Mouse (Mus musculus) kidney, embryonic 15.5 days (tissue): ENCODE data around the gene Uqcc1. TPM values are rescaled to one million over a fixed set of nuclear protein-coding genes. Genes with fewer than 3 reads are reported as not detected.

ENCODE experiments used
- ATAC-seq: fragments of 200-750 bp; cut with Nextera tagmentation; replicated peaks from 2 replicates; pipeline ENCODE4 v1.8.0; 2017; ENCODE audit warnings: moderate TSS enrichment; ENCODE audit not compliant: low FRiP score
- H3K27ac ChIP-seq: fragments of 300-500 bp; sonication (generic); 2 replicates; pipeline ENCODE4 v1.5.1; 2015; ENCODE audit warnings: mild to moderate bottlenecking, inconsistent platforms
- H3K27me3 ChIP-seq: fragments of 300-500 bp; sonication (generic); 2 replicates; pipeline ENCODE4 v1.6.1; 2015; ENCODE audit warnings: inconsistent platforms
- H3K36me3 ChIP-seq: fragments of 300-500 bp; sonication (generic); 2 replicates; pipeline ENCODE4 v1.6.1; 2015; ENCODE audit warnings: inconsistent platforms
- H3K4me1 ChIP-seq: fragments of 300-500 bp; sonication (generic); 2 replicates; pipeline ENCODE4 v1.6.1; 2015; ENCODE audit warnings: inconsistent platforms
- H3K4me2 ChIP-seq: fragments of 300-500 bp; sonication (generic); 2 replicates; pipeline ENCODE4 v1.6.1; 2015; ENCODE audit warnings: moderate library complexity, mild to moderate bottlenecking, inconsistent platforms
- H3K4me3 ChIP-seq: fragments of 300-500 bp; sonication (generic); replicated peaks from 2 replicates; pipeline ENCODE4 v1.5.1; 2015; ENCODE audit warnings: mild to moderate bottlenecking, inconsistent platforms
- H3K9ac ChIP-seq: fragments of 300-500 bp; sonication (generic); 2 replicates; pipeline ENCODE4 v1.6.1; 2015; ENCODE audit warnings: mild to moderate bottlenecking, inconsistent platforms
- H3K9me3 ChIP-seq: fragments of 300-500 bp; sonication (generic); replicated peaks from 2 replicates; pipeline ENCODE4 v1.6.1; 2016; ENCODE audit warnings: inconsistent platforms
- WGBS: fragments of 180-500 bp; shearing (Covaris S2); methylation state at CpG from one replicate; pipeline ENCODE4 v1.1.7; 2015; ENCODE audit warnings: mixed read lengths; 5-methylcytosine and 5-hydroxymethylcytosine counted together
- polyA plus RNA-seq: library from polyadenylated mRNA; unstranded; fragments of >200 nt; fragmentation: Nextera tagmentation; extraction: Ambion mirVana; gene quantifications from 2 replicates; pipeline ENCODE4 v1.2.1, GENCODE M21; 2015

Gene Uqcc1
- polyA plus RNA-seq, 1 experiment from 2014 or later: 66.6 TPM

- Histone ChIP-seq H3K4me3 (no peak overlapping the region), H3K4me2 (no peak overlapping the region), H3K4me1 (peaks cover 30% of the 10 kb centered on the region), H3K9ac (no peak overlapping the region), H3K27me3 (peaks cover 14% of the 10 kb centered on the region), H3K36me3 (no peaks in the 10 kb centered on the region), H3K27ac (no peak overlapping the region), H3K9me3 (no peaks in the 10 kb centered on the region)
- no peak for ATAC-seq
- 58% methylated on average over 5 of the region's 5 CpGs for WGBS
These were observed 17.4 kb upstream of the Uqcc1 start for GRCm38 (mm10) chr2:155947390-155948002.

GRCm38 (mm10) chr2:155946499-155946898 lies 16.4 kb upstream of the Uqcc1 start:
- 29% methylated on average over 4 of the region's 4 CpGs for WGBS
- H3K4me2 ChIP-seq: no peak overlapping the region

GRCm38 (mm10) chr2:155946069-155946468 lies 16.0 kb upstream of the Uqcc1 start:
- Histone ChIP-seq H3K4me1 (peaks cover 38% of the 10 kb centered on the region), H3K4me2 (no peak overlapping the region), H3K9me3 (no peaks in the 10 kb centered on the region), H3K4me3 (no peak overlapping the region), H3K36me3 (no peaks in the 10 kb centered on the region), H3K9ac (no peak overlapping the region), H3K27ac (no peak overlapping the region), H3K27me3 (peaks cover 14% of the 10 kb centered on the region)
- no peak for ATAC-seq
- 3% methylated on average over 7 of the region's 7 CpGs for WGBS

More at GRCm38 (mm10) chr2:155946499-155946898, 16.4 kb upstream of the Uqcc1 start:
- no peak overlapping the region for H3K9ac ChIP-seq
- no peaks in the 10 kb centered on the region for H3K36me3 ChIP-seq
- H3K9me3 ChIP-seq: no peaks in the 10 kb centered on the region
- peaks cover 14% of the 10 kb centered on the region for H3K27me3 ChIP-seq
- H3K27ac ChIP-seq: no peak overlapping the region
- H3K4me1 ChIP-seq: peaks cover 38% of the 10 kb centered on the region
- ATAC-seq: no peak
- H3K4me3 ChIP-seq: no peak overlapping the region

- Histone ChIP-seq H3K27ac (no peak overlapping the region), H3K36me3 (no peaks in the 10 kb centered on the region), H3K4me3 (no peak overlapping the region), H3K4me2 (no peak overlapping the region; the same call in 1 of the 2 replicates), H3K9ac (no peak overlapping the region), H3K4me1 (peaks cover 38% of the 10 kb centered on the region), H3K27me3 (peaks cover 14% of the 10 kb centered on the region), H3K9me3 (no peaks in the 10 kb centered on the region)
- ATAC-seq: no peak
- WGBS: 48% methylated on average over 5 of the region's 5 CpGs
These were observed 15.5 kb upstream of the Uqcc1 start for GRCm38 (mm10) chr2:155945580-155945979.

- Histone ChIP-seq H3K36me3 (no peaks in the 10 kb centered on the region), H3K4me1 (peaks cover 38% of the 10 kb centered on the region), H3K4me3 (0 out of 2 replicates have a peak within 1 kb of the TSS, but pooled peaks have one; percentile 7), H3K4me2 (peak within 1 kb of the TSS; percentile 25; the same call in 1 of the 2 replicates), H3K27me3 (peaks cover 14% of the 10 kb centered on the region), H3K9me3 (no peaks in the 10 kb centered on the region), H3K9ac (no peak within 1 kb of the TSS), H3K27ac (no peak within 1 kb of the TSS)
- no peak for ATAC-seq
- WGBS: 33% methylated on average over 13 of the region's 13 CpGs
These were observed 15.0 kb upstream of the Uqcc1 start, which contains the start of gene Gdf5 for GRCm38 (mm10) chr2:155945124-155945523. Gdf5 (minus strand) TSS chr2:155945367.

- 72% methylated on average over 4 of the region's 4 CpGs for WGBS
- no peaks in the 10 kb centered on the region for H3K36me3 ChIP-seq
- H3K27ac ChIP-seq: no peak overlapping the region
- H3K4me3 ChIP-seq: 0 out of 2 replicates have a peak overlapping the region, but pooled peaks have one; percentile 7
- ATAC-seq: peak; percentile 63; the same call in 1 of the 2 replicates
- H3K27me3 ChIP-seq: peaks cover 12% of the 10 kb centered on the region
- no peaks in the 10 kb centered on the region for H3K9me3 ChIP-seq
- peaks cover 38% of the 10 kb centered on the region for H3K4me1 ChIP-seq
- peak overlapping the region; percentile 25; the same call in 1 of the 2 replicates for H3K4me2 ChIP-seq
- H3K9ac ChIP-seq: no peak overlapping the region
These were observed 14.6 kb upstream of the Uqcc1 start for GRCm38 (mm10) chr2:155944685-155945084.

- Histone ChIP-seq H3K9ac (no peak overlapping the region), H3K36me3 (no peaks in the 10 kb centered on the region), H3K9me3 (no peaks in the 10 kb centered on the region), H3K4me3 (no peak overlapping the region), H3K27ac (no peak overlapping the region), H3K4me1 (peaks cover 38% of the 10 kb centered on the region), H3K27me3 (peaks cover 7% of the 10 kb centered on the region; the same call in 1 of the 2 replicates), H3K4me2 (peak overlapping the region; percentile 45)
- 3% methylated on average over 8 of the region's 8 CpGs for WGBS
- ATAC-seq: peak; percentile 52; the same call in 1 of the 2 replicates
These were observed 13.4 kb upstream of the Uqcc1 start for GRCm38 (mm10) chr2:155943463-155943862.

- no peaks in the 10 kb centered on the region for H3K36me3 ChIP-seq
- no peak overlapping the region for H3K4me3 ChIP-seq
- no peak overlapping the region for H3K27ac ChIP-seq
- H3K27me3 ChIP-seq: peaks cover 7% of the 10 kb centered on the region; the same call in 1 of the 2 replicates
- H3K4me1 ChIP-seq: peaks cover 35% of the 10 kb centered on the region
- H3K9ac ChIP-seq: no peak overlapping the region
- WGBS: 78% methylated on average over 40 of the region's 40 CpGs
- H3K4me2 ChIP-seq: no peak overlapping the region
- no peaks in the 10 kb centered on the region for H3K9me3 ChIP-seq
- ATAC-seq: no peak
These were observed 11.8 kb upstream of the Uqcc1 start for GRCm38 (mm10) chr2:155941697-155942442.

- 91% methylated on average over 3 of the region's 3 CpGs for WGBS
- Histone ChIP-seq H3K27ac (no peak within 1 kb of the TSS), H3K9ac (no peak within 1 kb of the TSS), H3K9me3 (no peaks in the 10 kb centered on the region), H3K36me3 (no peaks in the 10 kb centered on the region), H3K4me1 (peaks cover 31% of the 10 kb centered on the region), H3K4me3 (no peak within 1 kb of the TSS), H3K27me3 (peaks cover 7% of the 10 kb centered on the region; the same call in 1 of the 2 replicates), H3K4me2 (no peak within 1 kb of the TSS)
- ATAC-seq: no peak
These were observed 10.6 kb upstream of the Uqcc1 start, which contains the start of gene Gm15557 for GRCm38 (mm10) chr2:155940681-155941080. Gm15557 (plus strand) TSS chr2:155940728.

GRCm38 (mm10) chr2:155939897-155940529 lies 9.9 kb upstream of the Uqcc1 start:
- Histone ChIP-seq H3K9ac (no peak overlapping the region), H3K27ac (no peak overlapping the region), H3K36me3 (no peaks in the 10 kb centered on the region), H3K4me2 (no peak overlapping the region), H3K9me3 (no peaks in the 10 kb centered on the region), H3K4me1 (peaks cover 28% of the 10 kb centered on the region), H3K27me3 (peaks cover 7% of the 10 kb centered on the region; the same call in 1 of the 2 replicates), H3K4me3 (no peak overlapping the region)
- ATAC-seq: no peak
- 73% methylated on average over 7 of the region's 7 CpGs for WGBS

GRCm38 (mm10) chr2:155928711-155929345 lies 1.3 kb downstream of the Uqcc1 start:
- Histone ChIP-seq H3K9me3 (no peaks in the 10 kb centered on the region), H3K4me2 (peak overlapping the region; percentile 62), H3K27ac (peak overlapping the region; percentile 93), H3K9ac (peak overlapping the region; percentile 65), H3K36me3 (peaks cover 9% of the 10 kb centered on the region), H3K4me1 (peaks cover 24% of the 10 kb centered on the region), H3K27me3 (no peaks in the 10 kb centered on the region), H3K4me3 (peak overlapping the region; percentile 62)
- WGBS: 54% methylated on average over 7 of the region's 7 CpGs
- ATAC-seq: no peak
